Mouse (Mus musculus): ENCODE measurements at regions not wholly inside any gene's neighbourhood (a gene's known extent, or its start where the extent isn't known, plus 50 kb on each side); places are given as distances from the start of the nearest gene placed in this dataset.

DNA sequence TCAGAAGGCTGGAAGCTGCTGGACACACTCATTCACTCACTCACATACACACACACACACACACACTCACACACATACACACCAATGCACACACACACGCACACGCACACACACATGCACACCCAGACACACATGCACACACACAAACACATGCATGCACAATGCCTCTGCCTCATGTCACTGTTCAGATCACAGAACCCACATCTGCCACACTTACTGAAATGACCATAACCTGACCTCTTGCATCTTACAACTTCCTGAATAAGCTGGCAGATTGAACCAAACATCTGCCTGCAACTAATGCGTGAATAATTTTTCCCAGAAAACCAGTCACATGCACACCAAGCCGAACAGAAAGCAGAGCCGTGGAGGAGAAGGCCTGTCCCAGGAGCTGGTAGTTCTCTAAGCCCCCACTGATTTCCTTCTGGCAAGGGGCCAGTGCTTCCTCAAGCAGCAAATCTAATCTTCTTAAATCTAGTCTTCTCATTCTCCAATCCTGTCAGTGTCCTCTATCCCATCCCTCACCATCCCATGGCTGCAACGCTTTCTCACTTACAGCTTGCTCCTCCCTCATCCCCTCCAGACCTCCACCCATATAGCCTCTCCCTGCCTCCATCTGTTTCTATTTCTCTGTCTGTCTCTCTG lies 51.1 kb upstream of the Mbnl2 start:
- WGBS = 63% methylated on average over 6 of the region's 6 CpGs
- Histone ChIP-seq H3K27ac (no peak overlapping the region; the same call in 1 of the 2 replicates), H3K36me3 (no peaks in the 10 kb centered on the region), H3K4me3 (no peak overlapping the region), H3K27me3 (no peaks in the 10 kb centered on the region), H3K4me2 (no peak overlapping the region), H3K9me3 (no peaks in the 10 kb centered on the region), H3K9ac (no peak overlapping the region), H3K4me1 (replicated peaks) (peaks cover 14% of the 10 kb centered on the region)
- ATAC-seq (ENCODE audit: low FRiP score) = no peak

DNA sequence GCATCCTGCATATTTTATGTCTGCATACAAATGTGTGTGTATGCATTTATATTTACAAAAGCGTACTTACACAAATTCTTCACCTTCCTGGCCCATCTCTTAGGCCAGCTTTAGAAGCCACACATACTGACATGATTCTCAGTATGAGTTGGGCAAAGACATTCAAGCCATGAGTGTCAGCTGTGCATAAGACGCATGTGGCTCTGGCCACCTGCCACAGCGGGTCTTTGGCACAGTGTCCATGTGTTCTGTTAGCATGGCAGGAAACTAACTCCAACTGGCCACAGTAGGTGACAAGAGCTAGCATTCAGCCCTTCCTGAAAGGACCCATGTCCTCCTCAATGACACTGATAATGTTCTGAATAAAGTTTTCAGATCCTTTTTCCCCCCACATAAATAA lies 49.8 kb upstream of the Mbnl2 start:
- Histone ChIP-seq H3K9me3 (no peaks in the 10 kb centered on the region), H3K9ac (no peak overlapping the region), H3K4me1 (replicated peaks) (peaks cover 14% of the 10 kb centered on the region), H3K4me3 (no peak overlapping the region), H3K36me3 (no peaks in the 10 kb centered on the region), H3K27ac (no peak overlapping the region), H3K27me3 (no peaks in the 10 kb centered on the region), H3K4me2 (no peak overlapping the region)
- WGBS = 75% methylated on average over 3 of the region's 3 CpGs
- ATAC-seq (ENCODE audit: low FRiP score) = no peak

Measured in hindbrain, embryonic 13.5 days (tissue).